Mouse (Mus musculus) megakaryocyte, embryonic 14.5 days (primary cell): ENCODE results near the gene Krtcap2. TPM values are rescaled to one million over a fixed set of nuclear protein-coding genes. Genes with fewer than 3 reads are reported as not detected.

Experiments used
- H3K27me3 ChIP-seq: replicated peaks from 2 replicates; pipeline ENCODE3; 2012; ENCODE audit warnings: inconsistent platforms
- H3K36me3 ChIP-seq: replicated peaks from 2 replicates; pipeline ENCODE3; 2012; ENCODE audit warnings: low read length, inconsistent platforms, mixed read lengths
- H3K4me1 ChIP-seq: 2 replicates; pipeline ENCODE4 v1.6.1; 2012; ENCODE audit warnings: inconsistent platforms
- H3K4me3 ChIP-seq: replicated peaks from 2 replicates; pipeline ENCODE3; 2012; ENCODE audit warnings: moderate library complexity, mild to moderate bottlenecking, inconsistent platforms
- H3K9me3 ChIP-seq: 2 replicates; pipeline ENCODE4 v1.6.1; 2012; ENCODE audit warnings: inconsistent platforms
- FLI1 ChIP-seq: IDR thresholded peaks from 2 replicates; pipeline ENCODE4 v1.6.1; 2012; ENCODE audit warnings: low read length, inconsistent platforms, mixed read lengths
- GATA1 ChIP-seq: IDR thresholded peaks from 3 replicates; pipeline ENCODE4 v1.6.1; 2012; ENCODE audit warnings: mixed read lengths, low read length, inconsistent platforms, borderline replicate concordance
- polyA plus RNA-seq: library from polyadenylated mRNA; stranded (reverse); fragments of >175 nt; gene quantifications from 2 replicates; pipeline ENCODE4 v1.2.3, GENCODE M21; 2012; ENCODE audit warnings: low replicate concordance; ENCODE audit not compliant: insufficient read depth

The Krtcap2 gene
- 81.0 and 225 TPM in 2 replicates for polyA plus RNA-seq

DNA sequence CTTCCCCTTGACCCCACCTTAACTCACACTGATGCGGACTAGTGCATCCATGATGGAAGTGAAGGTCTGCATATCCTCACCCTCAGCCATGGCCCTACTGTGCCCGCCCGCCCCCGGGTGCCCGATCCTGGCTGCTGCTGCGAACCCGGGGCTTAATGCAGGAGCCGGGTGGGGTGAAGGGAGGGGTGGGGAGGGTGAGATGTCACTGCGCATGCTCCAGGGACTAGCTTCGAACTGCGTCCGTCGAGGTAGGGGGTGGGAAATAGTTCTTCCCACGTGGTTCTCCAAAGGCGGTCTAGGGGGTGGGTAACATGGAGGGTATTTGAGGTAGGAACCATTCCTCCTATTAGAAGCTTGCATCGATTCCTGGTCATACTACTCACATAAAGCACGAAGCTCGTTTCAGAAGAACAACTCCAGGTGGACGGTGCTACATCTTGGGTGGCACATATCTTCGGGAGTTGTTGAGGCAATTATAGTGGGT is at the start of gene Krtcap2:
TSS of gene Krtcap2 (plus strand) at position 279 of the 484 bp plus-strand sequence.
- Histone ChIP-seq H3K9me3 (no peaks in the 10 kb centered on the region), H3K4me3 (peak within 1 kb of the TSS; percentile 95), H3K36me3 (peaks cover 26% of the 10 kb centered on the region), H3K4me1 (peaks cover 80% of the 10 kb centered on the region), H3K27me3 (no peaks in the 10 kb centered on the region)
- TF ChIP-seq FLI1 (no peak), GATA1 (no peak)

DNA sequence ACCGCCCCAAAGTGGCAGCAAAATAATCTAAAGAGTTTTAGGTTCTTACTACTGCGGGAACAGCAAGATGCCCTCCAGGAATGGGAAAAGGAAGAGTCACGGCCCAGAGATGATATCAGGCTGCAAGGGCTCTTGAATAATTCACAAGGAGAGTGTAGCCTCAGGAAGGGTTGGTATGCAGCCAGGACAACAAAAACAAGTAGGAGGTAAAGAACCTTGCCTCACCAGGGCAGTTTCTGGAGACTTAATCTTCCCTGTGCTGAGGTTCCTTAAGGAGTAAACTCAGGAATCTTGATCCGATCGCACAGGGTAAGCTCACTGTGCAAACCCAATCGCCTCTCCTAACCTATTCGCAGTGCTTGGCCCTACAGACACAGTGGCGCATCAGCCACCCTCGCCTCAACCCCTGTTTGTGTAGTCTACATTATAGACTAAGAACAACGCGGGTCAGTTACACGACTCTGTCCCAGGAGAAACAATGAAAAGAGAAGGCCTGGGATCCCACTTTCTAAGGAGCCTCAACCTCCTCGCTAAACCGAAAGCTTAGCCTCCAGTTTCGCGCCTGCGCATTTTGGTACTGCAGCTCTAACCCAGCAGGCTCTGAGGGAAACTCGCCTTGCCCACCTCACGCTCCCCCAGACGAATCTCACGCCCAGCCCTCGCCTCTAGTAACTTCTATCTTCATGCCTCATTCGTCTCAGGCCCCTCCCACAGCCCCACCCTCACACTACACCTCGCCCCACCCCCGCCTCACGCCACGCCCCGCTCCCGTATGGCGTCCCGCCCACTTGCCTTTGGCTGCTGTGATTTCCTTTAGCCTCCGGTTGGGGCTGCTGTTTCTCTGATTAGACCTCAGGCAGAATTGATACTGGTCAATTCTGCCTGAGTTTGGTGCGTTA is 49.5 kb upstream of the Krtcap2 start:
- peak overlapping the region; percentile 96 for H3K4me3 ChIP-seq
- H3K9me3 ChIP-seq, result no peaks in the 10 kb centered on the region
- peaks cover 25% of the 10 kb centered on the region for H3K4me1 ChIP-seq
- TF ChIP-seq GATA1 (no peak), FLI1 (no peak)
- no peaks in the 10 kb centered on the region for H3K36me3 ChIP-seq
- H3K27me3 ChIP-seq, result peaks cover 2% of the 10 kb centered on the region

DNA sequence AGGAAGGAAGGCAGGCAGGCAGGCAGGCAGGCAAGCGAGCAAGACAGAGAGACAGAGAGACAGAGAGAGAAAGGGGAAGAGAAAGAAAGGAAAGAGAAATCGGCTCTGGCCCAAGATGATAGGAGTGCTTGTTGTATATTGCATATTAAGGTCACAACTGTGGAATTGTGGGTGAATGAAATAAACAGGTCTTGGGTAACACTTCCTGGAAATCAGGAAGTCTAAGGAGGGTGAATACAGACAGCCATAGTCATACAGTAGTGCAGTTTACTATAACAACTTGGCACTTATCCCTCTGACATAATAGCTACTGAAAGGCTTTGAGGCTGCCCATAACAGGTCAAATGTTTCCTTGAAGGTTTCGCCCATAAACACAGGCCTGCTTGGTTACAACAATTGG is 45.9 kb upstream of the Krtcap2 start:
- Histone ChIP-seq H3K4me1 (peaks cover 39% of the 10 kb centered on the region), H3K4me3 (no peak overlapping the region), H3K9me3 (no peaks in the 10 kb centered on the region), H3K36me3 (peaks cover 11% of the 10 kb centered on the region), H3K27me3 (peaks cover 2% of the 10 kb centered on the region)
- no peak for TF ChIP-seq GATA1
- TF ChIP-seq FLI1, result no peak

DNA sequence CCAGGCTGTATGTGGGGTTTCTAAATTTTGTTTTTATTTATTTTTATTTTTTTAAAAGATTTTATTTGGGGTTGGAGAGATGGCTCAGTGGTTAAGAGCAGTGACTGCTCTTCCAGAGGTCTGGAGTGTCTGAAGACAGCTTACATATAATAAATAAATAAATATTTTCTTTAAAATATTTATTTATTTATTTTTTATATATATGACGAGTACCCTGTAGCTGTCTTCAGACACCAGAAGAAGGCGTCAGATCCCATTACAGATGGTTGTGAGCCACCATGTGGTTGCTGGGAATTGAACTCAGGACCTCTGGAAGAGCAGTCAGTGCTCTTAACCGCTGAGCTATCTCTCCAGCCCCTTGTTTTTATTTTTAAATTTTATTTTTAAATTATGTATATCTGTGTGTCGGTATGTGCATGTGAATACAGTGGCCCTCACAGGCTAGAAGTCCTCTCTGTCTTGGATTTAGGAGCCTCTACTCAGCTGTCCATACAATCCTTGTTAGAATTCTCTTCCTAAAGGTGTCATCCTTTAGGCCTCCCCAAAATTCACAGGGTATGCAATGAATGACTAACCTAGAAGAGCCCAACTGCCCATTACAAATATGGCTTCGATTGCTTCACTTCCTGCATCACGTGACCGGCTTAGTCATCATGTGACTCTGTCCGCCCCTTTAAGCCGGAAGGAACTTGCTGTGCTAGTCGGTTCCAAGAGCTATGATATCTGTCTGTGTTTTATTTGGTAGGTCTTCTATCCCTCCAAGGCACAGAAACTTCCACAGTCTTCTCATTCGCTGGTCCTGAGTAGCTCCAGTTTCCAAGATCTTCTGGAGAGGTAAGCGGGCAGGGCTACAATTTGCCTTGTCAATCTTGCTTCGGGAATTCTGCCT is 43.3 kb upstream of the Krtcap2 start, which contains the start of gene Gba:
TSS of gene Gba (plus strand) at position 676 of the 889 bp plus-strand sequence.
- no peak for TF ChIP-seq FLI1
- no peak for TF ChIP-seq GATA1
- peaks cover 2% of the 10 kb centered on the region for H3K27me3 ChIP-seq
- peaks cover 24% of the 10 kb centered on the region for H3K4me1 ChIP-seq
- peaks cover 38% of the 10 kb centered on the region for H3K36me3 ChIP-seq
- H3K9me3 ChIP-seq, result no peaks in the 10 kb centered on the region
- peak within 1 kb of the TSS; percentile 94 for H3K4me3 ChIP-seq

DNA sequence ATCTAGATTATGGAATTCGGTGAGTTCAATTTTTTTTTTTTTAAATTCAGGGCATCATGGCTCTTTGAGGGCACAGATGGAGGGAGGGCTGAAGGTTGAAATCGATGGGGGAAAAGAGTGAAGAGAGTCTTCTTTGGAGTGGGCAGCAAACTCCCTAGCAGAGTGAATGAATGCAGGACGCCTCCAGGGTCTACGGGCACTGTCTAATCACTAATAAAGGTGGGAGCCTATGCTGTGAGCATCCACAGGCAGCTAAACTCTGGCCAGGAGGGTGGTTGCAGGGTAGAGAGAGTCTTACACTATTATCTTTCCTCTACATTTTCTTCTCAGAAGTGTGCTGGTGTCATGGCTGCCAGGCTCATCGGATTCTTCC is 42.6 kb upstream of the Krtcap2 start:
- Histone ChIP-seq H3K27me3 (no peaks in the 10 kb centered on the region), H3K4me1 (peaks cover 24% of the 10 kb centered on the region), H3K4me3 (peak overlapping the region; percentile 94), H3K9me3 (no peaks in the 10 kb centered on the region), H3K36me3 (peaks cover 44% of the 10 kb centered on the region)
- TF ChIP-seq GATA1, result no peak

DNA sequence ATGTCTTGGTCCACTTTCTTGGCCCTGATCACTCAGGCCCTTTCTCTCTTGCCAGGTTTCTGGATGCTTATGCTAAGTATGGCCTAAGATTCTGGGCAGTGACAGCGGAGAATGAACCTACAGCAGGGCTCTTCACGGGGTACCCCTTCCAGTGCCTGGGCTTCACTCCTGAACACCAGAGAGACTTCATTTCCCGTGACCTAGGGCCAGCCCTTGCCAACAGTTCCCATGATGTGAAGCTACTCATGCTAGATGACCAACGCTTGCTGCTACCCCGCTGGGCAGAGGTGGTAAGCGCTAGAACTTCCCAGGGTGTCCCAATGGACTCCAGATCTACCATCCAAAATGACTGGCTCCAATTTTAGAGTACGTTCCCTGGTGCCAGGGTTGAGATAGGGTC is 39.7 kb upstream of the Krtcap2 start:
- TF ChIP-seq FLI1, result no peak
- no peak for TF ChIP-seq GATA1
- peaks cover 34% of the 10 kb centered on the region for H3K4me1 ChIP-seq
- H3K36me3 ChIP-seq, result peaks cover 74% of the 10 kb centered on the region
- no peaks in the 10 kb centered on the region for H3K27me3 ChIP-seq
- no peak overlapping the region for H3K4me3 ChIP-seq
- no peaks in the 10 kb centered on the region for H3K9me3 ChIP-seq

- H3K27me3 ChIP-seq, result no peaks in the 10 kb centered on the region
- TF ChIP-seq GATA1, result no peak
- no peak for TF ChIP-seq FLI1
- peaks cover 80% of the 10 kb centered on the region for H3K36me3 ChIP-seq
Observed at GRCm38 (mm10) chr3:89206695-89207094, 39.1 kb upstream of the Krtcap2 start.

GRCm38 (mm10) chr3:89208075-89208657 is 37.6 kb upstream of the Krtcap2 start:
- Histone ChIP-seq H3K36me3 (peaks cover 84% of the 10 kb centered on the region), H3K4me3 (no peak overlapping the region), H3K4me1 (peaks cover 42% of the 10 kb centered on the region), H3K27me3 (no peaks in the 10 kb centered on the region), H3K9me3 (no peaks in the 10 kb centered on the region)
- TF ChIP-seq FLI1 (no peak), GATA1 (no peak)

More at GRCm38 (mm10) chr3:89206695-89207094, 39.1 kb upstream of the Krtcap2 start:
- no peak overlapping the region for H3K4me3 ChIP-seq
- peaks cover 35% of the 10 kb centered on the region for H3K4me1 ChIP-seq
- H3K9me3 ChIP-seq, result no peaks in the 10 kb centered on the region

DNA sequence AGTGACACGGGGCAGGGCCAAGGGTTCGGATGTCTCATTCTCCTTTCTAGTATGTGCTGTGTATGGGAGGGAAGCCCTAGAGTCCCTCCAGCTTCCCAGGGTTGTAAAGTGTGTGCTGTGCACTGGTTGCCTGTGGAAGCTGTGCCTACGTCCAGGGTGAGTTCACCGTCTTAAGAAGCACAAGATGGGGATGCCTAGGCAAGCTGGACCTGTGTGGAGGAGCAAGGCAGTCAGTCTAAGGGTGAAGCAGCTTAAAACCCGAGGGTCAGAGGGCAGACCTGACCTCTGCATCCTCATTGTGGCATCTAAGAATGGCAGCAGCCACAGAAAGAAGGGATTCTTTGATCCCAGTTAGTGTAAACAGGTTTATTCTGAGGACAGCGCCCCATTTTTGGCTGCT is 37.0 kb upstream of the Krtcap2 start:
- no peaks in the 10 kb centered on the region for H3K9me3 ChIP-seq
- TF ChIP-seq FLI1 (no peak), GATA1 (no peak)
- no peak overlapping the region for H3K4me3 ChIP-seq
- peaks cover 84% of the 10 kb centered on the region for H3K36me3 ChIP-seq
- H3K4me1 ChIP-seq, result peaks cover 40% of the 10 kb centered on the region
- no peaks in the 10 kb centered on the region for H3K27me3 ChIP-seq
